ENCODE assay signal across 9 mouse cellular contexts in genomic region chr2:45107555-45107954, GRCm38 (mm10). TPM values are rescaled to one million over a fixed set of nuclear protein-coding genes. Genes with fewer than 3 reads are reported as not detected.
A peak's percentile ranks its signal among the peaks of the same experiment; 100 is the strongest.
DNase-seq lines count a peak whose midpoint lies in the region; ATAC-seq and TF ChIP-seq lines count a peak whose summit lies in the region.
"Had no signal": no experiment of that assay in that cellular context is flagged by ENCODE, and none has a peak within 500 bp of the region (broad histone marks: within the 10 kb centered on the region; RNA-seq: fewer than 3 reads in every experiment).

No protein-coding gene starts in this region.

- H3K27me3 ChIP-seq in erythroblast, embryonic 14.5 days (ENCODE audit: control insufficient read depth): peaks cover 4% of the 10 kb centered on the region; the same call in 1 of the 2 replicates
- H3K27me3 ChIP-seq in spleen, adult 2 months (ENCODE audit: control insufficient read depth, insufficient read depth, low read length): no peaks in the 10 kb centered on the region
- 0 out of 2 replicates have a peak, but pooled peaks cover 3% of the 10 kb centered on the region for H3K27me3 ChIP-seq in liver, embryonic 13.5 days
- 0 out of 2 replicates have a peak, but pooled peaks cover 3% of the 10 kb centered on the region for H3K27me3 ChIP-seq in stomach, postnatal 0 days (ENCODE audit: control insufficient read depth, insufficient read depth, low read length)

- H3K36me3 ChIP-seq in erythroblast, embryonic 14.5 days (ENCODE audit: control insufficient read depth): peaks cover 30% of the 10 kb centered on the region
- peaks cover 3% of the 10 kb centered on the region for H3K36me3 ChIP-seq in spleen, adult 2 months (ENCODE audit: control insufficient read depth, insufficient read depth, low read length)
- 0 out of 2 replicates have a peak, but pooled peaks cover 12% of the 10 kb centered on the region for H3K36me3 ChIP-seq in liver, embryonic 13.5 days
- no peaks in the 10 kb centered on the region for H3K36me3 ChIP-seq in stomach, postnatal 0 days (ENCODE audit: control insufficient read depth, insufficient read depth, low read length)

- H3K4me1 ChIP-seq in erythroblast, embryonic 14.5 days (ENCODE audit: control insufficient read depth): peaks cover 66% of the 10 kb centered on the region
- H3K4me1 ChIP-seq in spleen, adult 2 months (ENCODE audit: control insufficient read depth, insufficient read depth, insufficient read length): peaks cover 4% of the 10 kb centered on the region; the same call in 1 of the 2 replicates
- peaks cover 64% of the 10 kb centered on the region for H3K4me1 ChIP-seq in liver, embryonic 13.5 days (replicated peaks)
- no peaks in the 10 kb centered on the region; the same call in 1 of the 2 replicates for H3K4me1 ChIP-seq in stomach, postnatal 0 days (replicated peaks; ENCODE audit: control insufficient read depth, insufficient read depth)

- ATAC-seq in erythroblast, adult 5-6 weeks (replicated peaks; ENCODE audit: low FRiP score, poor library complexity, severe bottlenecking): no peak
- no peak for ATAC-seq in liver, embryonic 13.5 days (ENCODE audit: low read depth)
- no peak for ATAC-seq in stomach, postnatal 0 days (ENCODE audit: low FRiP score, low TSS enrichment)

- no peak for TF ChIP-seq EP300 in stomach, postnatal 0 days (optimal IDR thresholded peaks at IDR 0.05)

- H3K27ac ChIP-seq in spleen, adult 2 months (ENCODE audit: insufficient read depth, low read length): peak overlapping the region; percentile 20
- H3K27ac ChIP-seq in liver, embryonic 13.5 days: peak overlapping the region; percentile 94
- peak overlapping the region; percentile 96; the same call in 1 of the 2 replicates for H3K27ac ChIP-seq in stomach, postnatal 0 days (replicated peaks)

- TF ChIP-seq CTCF in spleen, adult 2 months (IDR thresholded peaks at IDR 0.05; ENCODE audit: extremely low read depth, insufficient read depth, insufficient read length, insufficient replicate concordance): no peak
- no peak for TF ChIP-seq CTCF in stomach, postnatal 0 days (IDR thresholded peaks at IDR 0.05; ENCODE audit: low read depth)

- 81% methylated on average over 2 of the region's 2 CpGs for WGBS in spleen, adult 2 months
- WGBS in liver, embryonic 13.5 days (ENCODE audit: insufficient replicate concordance): 42% methylated on average over 2 of the region's 2 CpGs
- WGBS in stomach, postnatal 0 days: 30% methylated on average over 2 of the region's 2 CpGs

- no peak for DNase-seq in spleen, adult 2 months (ENCODE audit: low read depth in 1 of 2, low spot score in 2 of 2)
- DNase-seq in spleen, postnatal 4 days (ENCODE audit: low spot score in 2 of 2): no peak
- no peak for DNase-seq in liver, embryonic 13.5 days
- DNase-seq in stomach, postnatal 0 days (ENCODE audit: low spot score): no peak
- no peak for DNase-seq in cerebellum, postnatal 25 days
- DNase-seq in layer of hippocampus, adult 9-11 months: no peak
- DNase-seq: lung, postnatal 4 days had no signal

- peak overlapping the region; percentile 99 for H3K9ac ChIP-seq in liver, embryonic 13.5 days
- H3K9ac ChIP-seq in stomach, postnatal 0 days (ENCODE audit: low read length): peak overlapping the region; percentile 51

- H3K9me3 ChIP-seq in erythroblast, embryonic 14.5 days (ENCODE audit: control insufficient read depth, low read length): no peaks in the 10 kb centered on the region
- H3K9me3 ChIP-seq in liver, embryonic 13.5 days (replicated peaks): no peaks in the 10 kb centered on the region
- H3K9me3 ChIP-seq in stomach, postnatal 0 days (ENCODE audit: control insufficient read depth, low read length): no peaks in the 10 kb centered on the region

- H3K4me3 ChIP-seq in erythroblast, embryonic 14.5 days (replicated peaks): peak overlapping the region; percentile 76
- no peak overlapping the region; the same call in 1 of the 2 replicates for H3K4me3 ChIP-seq in spleen, adult 2 months (ENCODE audit: extremely low read depth, insufficient read depth, insufficient read length)
- peak overlapping the region; percentile 94 for H3K4me3 ChIP-seq in liver, embryonic 13.5 days (replicated peaks)
- H3K4me3 ChIP-seq in stomach, postnatal 0 days (ENCODE audit: low read depth, low read length): peak overlapping the region; percentile 69

- peak overlapping the region; percentile 96 for H3K4me2 ChIP-seq in liver, embryonic 13.5 days
- peak overlapping the region; percentile 69 for H3K4me2 ChIP-seq in stomach, postnatal 0 days (replicated peaks; ENCODE audit: low read depth)

- TF ChIP-seq POLR2A in spleen, adult 2 months (IDR thresholded peaks at IDR 0.05; ENCODE audit: low read depth, low read length): no peak

RNA-seq across cellular contexts. Expression of gene Zeb2, which starts 9.6 kb away (rescaled TPM):
- polyA plus RNA-seq in erythroblast, embryonic 14.5 days (2012): 0.54 and 0.76 TPM in 2 replicates
- 33.2 and 42.6 TPM in 2 replicates for total RNA-seq in erythroblast, adult 5-6 weeks (2015; ENCODE audit: low replicate concordance)
- total RNA-seq in erythroblast, adult 5-6 weeks (2017; ENCODE audit: low replicate concordance): 39.3 and 42.8 TPM in 2 replicates
- polyA plus RNA-seq in spleen, adult 2 months (2012; rRNA removed): 18.4 and 19.0 TPM in 2 replicates
- polyA plus RNA-seq in liver, embryonic 13.5 days (2015; fragmentation: Nextera tagmentation; extraction: Ambion mirVana): 10.1 and 14.1 TPM in 2 replicates
- 13.5 and 14.4 TPM in 2 replicates for polyA plus RNA-seq in stomach, postnatal 0 days (2015; fragmentation: Nextera tagmentation; extraction: Ambion mirVana)

Comparison
In these comparisons a context has a peak if more than half of its experiments do, and no peak if none do; other contexts are left out.
1. H3K27ac ChIP-seq: peak in every context shown above with its lines; median percentile 96 in stomach, postnatal 0 days; 94 in liver, embryonic 13.5 days; 20 in spleen, adult 2 months.